Mouse (Mus musculus) cerebellum, adult 9-11 months (tissue): ENCODE measurements at regions not wholly inside any gene's neighbourhood (a gene's known extent, or its start where the extent isn't known, plus 50 kb on each side); places are given as distances from the start of the nearest gene placed in this dataset.
A peak's percentile ranks its signal among the peaks of the same experiment; 100 is the strongest.

ENCODE experiments used
- DNase-seq: peaks from one replicate; pipeline ENCODE4 v3.0.0; 2022

DNA sequence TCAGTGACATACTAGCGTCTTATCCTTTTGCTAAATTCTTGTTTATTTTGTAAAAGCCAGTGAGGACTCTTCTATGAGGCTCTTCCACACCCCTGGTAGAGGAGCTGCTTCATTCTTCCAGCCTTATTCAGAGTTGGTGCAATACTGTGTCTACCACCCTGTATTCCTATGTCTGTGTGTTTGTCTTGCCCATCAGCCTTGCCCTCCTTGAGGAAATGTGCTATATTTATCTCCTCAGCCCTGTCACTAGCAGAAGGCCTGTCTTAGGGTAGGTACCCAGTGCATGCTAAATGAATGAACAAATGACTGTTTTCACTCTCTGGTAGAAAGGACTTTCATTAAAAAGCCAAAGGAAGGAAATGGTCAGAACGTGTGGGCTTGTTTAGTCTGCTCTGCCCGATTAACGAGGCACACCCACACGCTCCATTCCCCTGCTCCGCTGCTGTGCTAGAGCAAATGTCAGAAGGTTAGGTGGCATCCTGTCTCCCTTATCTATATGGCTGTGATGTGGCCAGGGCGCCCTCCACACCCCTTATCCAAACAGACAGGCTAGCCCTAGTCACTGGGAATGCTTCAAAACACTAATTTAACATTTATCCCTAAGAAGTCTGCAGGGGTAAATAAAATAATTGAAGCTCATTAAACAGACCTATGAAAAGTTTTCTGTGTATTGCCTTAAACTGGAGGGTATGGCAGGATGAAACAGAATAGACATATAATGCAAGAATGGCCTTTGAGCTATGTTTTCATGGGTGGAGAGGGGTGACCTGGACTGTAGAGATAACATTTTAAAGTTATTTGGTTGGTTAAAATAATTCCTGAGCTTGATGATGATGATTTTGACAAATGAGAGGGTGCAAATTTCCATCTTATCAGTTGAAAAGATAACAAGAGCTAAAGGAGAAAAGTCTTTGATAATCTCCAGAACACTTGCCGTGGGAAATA, 222.9 kb upstream of the Gm12728 start:
- no peak for DNase-seq

- DNase-seq, result no peak
Observed at GRCm38 (mm10) chr4:105569671-105570070, 220.0 kb upstream of the Gm12728 start.

- DNase-seq, result no peak
Observed at GRCm38 (mm10) chr4:105575550-105575949, 214.1 kb upstream of the Gm12728 start.

DNA sequence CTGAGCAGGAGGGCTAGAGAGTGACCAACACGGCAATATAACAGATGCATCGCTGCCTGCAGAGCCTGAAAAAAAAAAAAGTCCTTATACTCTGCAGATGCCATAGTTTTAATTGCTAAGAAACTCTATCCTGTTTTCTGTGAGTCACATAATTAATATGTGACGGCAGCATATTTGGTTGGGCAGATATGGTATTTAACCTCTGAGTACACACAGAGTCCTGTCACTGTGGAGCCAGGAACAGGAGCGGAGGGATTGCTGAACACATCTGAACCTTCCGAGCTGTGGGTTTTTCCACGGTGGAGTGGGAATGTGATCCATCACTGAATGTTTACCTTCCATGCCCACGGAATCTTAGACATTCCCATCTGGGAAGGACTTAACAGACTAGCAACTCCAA, 208.7 kb upstream of the Gm12728 start:
- no peak for DNase-seq

GRCm38 (mm10) chr4:105584329-105584925, 205.2 kb upstream of the Gm12728 start:
- no peak for DNase-seq

DNA sequence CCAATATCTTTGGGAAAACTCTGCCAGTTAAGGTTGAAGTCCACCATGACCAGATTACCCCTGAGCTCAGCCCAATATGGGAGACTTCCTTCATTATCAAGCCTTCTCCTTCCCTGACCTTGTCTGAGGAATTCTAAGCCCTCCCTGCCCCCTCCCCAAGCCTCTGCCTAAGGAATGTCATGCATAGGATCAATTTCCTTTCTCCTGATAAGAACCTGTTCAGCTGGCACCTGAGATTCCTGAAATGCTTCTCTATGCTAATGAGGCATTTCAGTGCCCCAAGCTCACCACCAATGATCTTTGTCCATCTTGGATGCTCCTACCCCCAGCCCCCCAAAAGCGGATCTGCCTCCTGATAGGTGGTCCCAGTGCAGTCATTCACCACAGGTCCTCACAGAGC, 186.0 kb upstream of the Gm12728 start:
- no peak for DNase-seq

GRCm38 (mm10) chr4:105604607-105605006, 185.1 kb upstream of the Gm12728 start:
- DNase-seq, result no peak

- DNase-seq, result no peak
Observed at GRCm38 (mm10) chr4:105606731-105607130, 182.9 kb upstream of the Gm12728 start.

DNA sequence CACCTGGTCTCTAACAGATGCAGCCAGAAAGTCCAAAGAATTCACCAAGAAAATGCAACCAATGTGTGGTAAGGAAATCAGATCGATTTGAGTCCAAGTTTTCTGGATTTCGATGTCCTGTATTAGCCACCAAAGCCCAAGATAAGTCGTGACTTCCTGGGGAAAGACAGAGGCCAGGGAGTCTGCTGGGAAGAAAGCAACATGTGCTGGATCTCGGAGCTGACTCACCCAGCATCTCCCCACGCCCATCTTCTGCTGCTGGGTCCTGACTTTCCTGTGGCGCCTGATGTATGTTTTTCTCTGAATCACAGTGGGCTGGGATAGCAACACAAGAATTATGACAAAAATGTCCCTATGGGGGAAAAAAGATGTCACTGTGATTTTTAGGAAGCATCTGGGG, 178.8 kb upstream of the Gm12728 start:
- DNase-seq, result no peak

GRCm38 (mm10) chr4:105614390-105614789, 175.3 kb upstream of the Gm12728 start:
- no peak for DNase-seq

- DNase-seq, result peak; percentile 10
Observed at GRCm38 (mm10) chr4:105626371-105627320, 163.0 kb upstream of the Gm12728 start.

GRCm38 (mm10) chr4:105629581-105629980, 160.1 kb upstream of the Gm12728 start:
- no peak for DNase-seq

DNA sequence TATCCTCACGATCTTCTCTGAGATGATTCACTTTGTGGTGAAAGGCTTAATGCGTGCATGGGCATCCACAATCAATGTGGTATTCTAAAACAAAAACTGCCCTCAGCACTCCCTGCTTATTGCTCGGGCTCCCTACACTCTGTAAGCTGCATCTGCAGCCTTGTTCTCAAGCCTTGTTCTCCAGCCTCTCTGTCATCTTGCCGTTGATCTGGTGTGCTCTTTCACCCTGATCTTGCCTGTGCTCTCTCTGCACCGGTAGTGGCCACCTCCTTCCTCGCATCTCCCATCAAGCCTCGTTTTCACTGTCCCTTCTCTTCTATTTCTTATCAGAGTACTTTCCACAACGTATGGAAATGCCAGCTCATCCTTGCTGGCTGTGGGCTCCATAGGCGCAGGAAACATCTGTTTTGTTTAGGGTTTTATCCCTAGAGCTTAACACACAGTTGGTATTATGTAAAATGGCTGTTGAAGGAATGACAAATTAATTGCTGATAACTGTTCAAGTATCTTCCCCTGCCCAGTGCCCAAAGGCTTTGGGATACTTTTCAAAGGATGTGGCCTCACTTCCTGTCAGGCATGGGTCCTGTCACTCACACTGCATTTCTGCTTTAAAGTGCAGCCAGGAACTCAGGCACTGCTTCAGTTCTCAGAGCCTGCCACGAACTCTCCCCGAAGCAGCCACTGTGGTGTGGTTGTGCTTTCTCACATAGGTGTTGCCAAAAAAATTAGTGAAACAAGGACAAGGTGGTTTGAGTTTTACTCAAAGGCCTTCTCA, 158.9 kb upstream of the Gm12728 start:
- no peak for DNase-seq

DNA sequence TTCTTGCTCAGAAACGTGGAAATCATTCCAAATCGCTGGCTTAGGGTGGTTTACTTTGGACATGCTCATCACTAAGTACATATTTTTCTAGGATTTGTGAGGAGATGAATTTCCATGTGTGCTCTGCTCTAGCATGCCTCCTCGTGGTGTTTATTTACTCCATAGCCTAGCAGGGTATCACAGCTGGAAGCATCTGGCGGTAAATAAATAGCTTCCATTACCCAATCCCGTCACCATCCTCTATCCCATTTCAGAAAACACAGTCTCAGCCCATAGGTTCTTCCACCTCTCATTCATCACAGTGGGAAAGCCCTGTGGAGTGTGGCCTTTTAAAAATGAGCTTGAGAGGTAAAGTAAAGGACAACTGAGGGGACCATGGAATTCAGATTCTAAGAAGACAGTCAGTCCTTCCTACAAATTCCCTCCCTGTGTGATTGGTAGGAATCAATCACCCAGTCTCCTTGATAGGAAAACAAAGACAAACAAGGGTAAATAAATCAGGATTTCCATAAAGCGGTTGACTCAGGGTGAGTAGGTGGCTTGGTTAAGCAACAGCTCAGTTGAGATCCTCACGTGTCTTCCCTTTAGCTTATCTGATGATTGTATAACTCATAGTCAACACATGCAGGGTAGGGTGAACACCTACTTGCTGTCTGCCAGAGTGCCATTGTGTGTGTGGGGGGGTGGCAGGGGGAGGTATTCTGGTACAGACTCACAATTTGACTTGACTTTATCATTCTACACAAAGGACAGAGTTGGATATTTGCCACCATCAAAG, 156.9 kb upstream of the Gm12728 start:
- no peak for DNase-seq

- DNase-seq, result no peak
Observed at GRCm38 (mm10) chr4:105633789-105634188, 155.9 kb upstream of the Gm12728 start.

- DNase-seq, result no peak
Observed at GRCm38 (mm10) chr4:105640793-105641192, 148.9 kb upstream of the Gm12728 start.

GRCm38 (mm10) chr4:105641582-105641981, 148.1 kb upstream of the Gm12728 start:
- no peak for DNase-seq

DNA sequence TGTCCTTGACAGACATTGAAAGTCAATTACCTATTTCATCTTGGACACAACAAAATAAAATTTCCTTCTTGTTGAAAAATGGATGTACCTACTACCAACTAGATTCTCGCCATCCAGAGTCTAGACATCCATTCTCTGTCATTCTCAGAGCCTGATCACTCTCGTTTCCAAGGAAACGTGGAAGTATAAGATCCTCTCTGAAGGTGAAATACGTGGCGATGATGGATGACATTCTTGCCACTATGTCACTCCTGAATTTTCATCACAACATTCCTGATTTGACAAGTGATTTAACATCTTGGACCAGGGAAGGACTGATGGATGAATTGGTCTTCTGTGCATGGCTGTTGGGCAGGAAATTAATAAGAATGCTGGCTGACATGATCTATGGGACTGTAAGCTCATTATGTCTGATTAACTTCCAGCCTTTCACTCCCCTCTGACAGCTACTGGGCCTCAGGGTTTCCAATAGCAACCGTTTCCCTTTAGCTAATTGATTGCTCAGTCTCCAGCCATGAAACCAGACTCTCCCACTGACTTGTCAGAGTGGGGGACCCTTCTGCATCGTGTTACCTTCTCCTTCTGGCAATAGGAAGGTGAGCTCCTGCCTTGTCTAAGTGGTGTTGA, 140.7 kb upstream of the Gm12728 start:
- DNase-seq, result no peak

- no peak for DNase-seq
Observed at GRCm38 (mm10) chr4:105649447-105649833, 140.2 kb upstream of the Gm12728 start.

DNA sequence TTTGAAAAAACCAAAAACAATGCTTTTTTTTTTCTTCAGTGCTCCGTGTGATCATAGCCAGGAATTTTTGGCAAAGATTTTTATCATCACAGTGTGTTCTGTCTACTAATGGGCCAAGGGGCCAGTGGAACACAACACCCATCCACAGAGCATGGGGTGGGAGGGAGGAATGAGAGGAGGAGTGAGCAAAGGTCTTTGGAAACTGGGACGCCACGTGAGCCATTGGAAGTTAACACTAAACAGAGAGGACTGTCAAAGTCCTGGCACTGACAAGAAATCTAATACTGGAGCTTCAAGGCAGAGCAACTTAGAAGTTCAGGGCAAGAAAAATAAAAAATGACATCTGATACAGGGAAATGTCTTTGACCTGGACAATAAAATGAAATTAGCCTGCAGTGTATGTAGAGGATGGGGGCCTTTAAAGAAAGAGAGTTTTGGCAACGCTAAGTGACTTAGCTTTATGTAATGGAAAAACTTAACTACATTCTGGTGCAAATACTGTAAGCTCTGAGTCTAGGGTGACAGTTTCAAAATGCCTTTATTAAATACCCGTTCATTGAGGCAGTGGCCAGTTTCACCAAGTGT, 133.5 kb upstream of the Gm12728 start:
- peak; percentile 4 for DNase-seq

- DNase-seq, result no peak
Observed at GRCm38 (mm10) chr4:105658581-105658980, 131.1 kb upstream of the Gm12728 start.
